Mouse (Mus musculus) embryonic facial prominence, embryonic 14.5 days (tissue): Measurements from ENCODE around the gene Gm9048. TPM values are rescaled to one million over a fixed set of nuclear protein-coding genes. Genes with fewer than 3 reads are reported as not detected.
"Not testable (repeated sequence)": the region's sequence is repeated elsewhere in the genome, so short reads cannot be mapped to it uniquely, and the experiment has no call there.

Experiments
- ATAC-seq: fragments of 200-750 bp; cut with Nextera tagmentation; 2 replicates; pipeline ENCODE4 v1.8.0; 2017; ENCODE audit warnings: low read depth, moderate number of reproducible peaks, moderate TSS enrichment
- DNase-seq: peaks from one replicate; pipeline ENCODE4 v3.0.0-alpha.2; 2015; ENCODE audit warnings: low spot score
- H3K27ac ChIP-seq: fragments of 300-500 bp; sonication (generic); replicated peaks from 2 replicates; pipeline ENCODE4 v1.5.1; 2014; ENCODE audit warnings: low read depth, mild to moderate bottlenecking, low read length, moderate library complexity
- H3K27me3 ChIP-seq: fragments of 300-500 bp; sonication (generic); replicated peaks from 2 replicates; pipeline ENCODE4 v1.6.1; 2014; ENCODE audit warnings: low read length; ENCODE audit not compliant: control insufficient read depth, insufficient read depth
- H3K36me3 ChIP-seq: fragments of 300-500 bp; sonication (generic); 2 replicates; pipeline ENCODE4 v1.6.1; 2014; ENCODE audit warnings: low read length, mixed read lengths; ENCODE audit not compliant: control insufficient read depth, insufficient read depth
- H3K4me1 ChIP-seq: fragments of 300-500 bp; sonication (generic); 2 replicates; pipeline ENCODE4 v1.6.1; 2014; ENCODE audit warnings: antibody characterized with exemption, low read length; ENCODE audit not compliant: control insufficient read depth, insufficient read depth
- H3K4me2 ChIP-seq: fragments of 300-500 bp; sonication (generic); 2 replicates; pipeline ENCODE4 v1.6.1; 2014; ENCODE audit warnings: low read depth, mild to moderate bottlenecking, low read length, moderate library complexity, mixed read lengths
- H3K4me3 ChIP-seq: fragments of 300-500 bp; sonication (generic); 2 replicates; pipeline ENCODE4 v1.5.1; 2014; ENCODE audit warnings: low read depth, mild to moderate bottlenecking, low read length
- H3K9ac ChIP-seq: fragments of 300-500 bp; sonication (generic); 2 replicates; pipeline ENCODE4 v1.6.1; 2014; ENCODE audit warnings: low read depth, mild to moderate bottlenecking, low read length, moderate library complexity, mixed read lengths
- H3K9me3 ChIP-seq: fragments of 300-500 bp; sonication (generic); 2 replicates; pipeline ENCODE4 v1.6.1; 2016; ENCODE audit warnings: low read length; ENCODE audit not compliant: control insufficient read depth
- WGBS: fragments of 180-500 bp; shearing (Covaris S2); extraction: QIAGEN DNeasy Blood & Tissue Kit; methylation state at CpG from one replicate; pipeline ENCODE4 v1.1.7; 2014; 5-methylcytosine and 5-hydroxymethylcytosine counted together
- polyA plus RNA-seq: library from polyadenylated mRNA; unstranded; fragments of >200 nt; fragmentation: Nextera tagmentation; extraction: Ambion mirVana; gene quantifications from 2 replicates; pipeline ENCODE4 v1.2.1, GENCODE M21; 2014

The Gm9048 gene
- polyA plus RNA-seq, 1 experiment from 2014 or later, result not detected

GRCm38 (mm10) chr10:118302133-118302532 is 46.3 kb downstream of the Gm9048 start:
- DNase-seq, H3K27me3 ChIP-seq, H3K9ac ChIP-seq, H3K27ac ChIP-seq, H3K4me1 ChIP-seq, H3K9me3 ChIP-seq, H3K4me2 ChIP-seq, H3K36me3 ChIP-seq, H3K4me3 ChIP-seq, ATAC-seq: not testable (repeated sequence)
- WGBS, result 45% methylated on average over 2 of the region's 2 CpGs

Other genes with a start within 250 kb of the Gm9048 start
- gene Mdm1, start 206.9 kb downstream of the Gm9048 start, polyA plus RNA-seq, result 27.2 and 31.7 TPM in 2 replicates
- gene Il22, start 143.7 kb downstream of the Gm9048 start, polyA plus RNA-seq, result not detected in 2 replicates
- gene Gm32717, start 107.9 kb downstream of the Gm9048 start, polyA plus RNA-seq, result not detected in 2 replicates
- not detected in 2 replicates for gene Gm32802, start 90.0 kb downstream of the Gm9048 start, polyA plus RNA-seq
- not detected in 2 replicates for gene Iltifb, start 53.6 kb downstream of the Gm9048 start, polyA plus RNA-seq
- 0.09 TPM in 1 of 2 replicates, not detected in the other for gene Gm9040, start 21.7 kb downstream of the Gm9048 start, polyA plus RNA-seq
- 0.09 TPM in 1 of 2 replicates, not detected in the other for gene Gm9044, start 16.3 kb downstream of the Gm9048 start, polyA plus RNA-seq
- gene Gm9045, start 10.8 kb downstream of the Gm9048 start, polyA plus RNA-seq, result 0.10 TPM in 1 of 2 replicates, not detected in the other
- gene Gm9046, start 5.4 kb downstream of the Gm9048 start, polyA plus RNA-seq, result not detected in 2 replicates
- gene Gm9049, start 5.4 kb upstream of the Gm9048 start, polyA plus RNA-seq, result 0.10 TPM in 1 of 2 replicates, not detected in the other
- not detected in 2 replicates for gene Ifng, start 92.4 kb upstream of the Gm9048 start, polyA plus RNA-seq